In the genomic region with DNA sequence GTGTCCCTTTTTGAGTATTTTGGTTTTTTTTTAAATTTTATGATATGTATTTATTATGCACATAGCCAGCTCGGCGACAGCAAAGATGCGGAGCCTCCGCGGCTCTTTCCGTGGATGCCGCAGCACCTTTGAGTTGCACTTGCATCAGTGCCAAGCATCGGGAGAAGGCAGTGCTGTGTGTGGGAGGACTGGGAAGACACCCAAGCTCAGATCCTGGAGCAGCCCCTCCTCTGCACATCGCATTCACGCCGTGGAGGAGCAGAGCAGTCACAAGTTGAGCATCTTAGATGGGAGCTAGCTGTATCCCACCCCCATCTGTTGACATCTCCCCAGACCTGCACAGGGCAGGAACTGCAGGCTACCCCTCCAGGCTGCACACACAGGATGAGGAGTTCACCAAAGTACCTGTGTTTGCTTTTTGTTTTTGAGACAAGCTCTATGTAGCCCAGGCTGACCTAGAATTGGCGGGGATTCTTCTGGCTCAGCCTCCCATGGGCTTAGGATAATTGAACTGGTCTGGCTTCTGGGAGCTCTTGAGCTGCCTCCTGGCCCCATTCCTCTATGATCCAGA, we compare ENCODE assay signal across 9 mouse cellular contexts. TPM values are rescaled to one million over a fixed set of nuclear protein-coding genes. Genes with fewer than 3 reads are reported as not detected.
DNase-seq lines count a peak whose midpoint lies in the region.
"Had no signal": no experiment of that assay in that cellular context is flagged by ENCODE, and none has a peak within 500 bp of the region (broad histone marks: within the 10 kb centered on the region; RNA-seq: fewer than 3 reads in every experiment).

No protein-coding gene starts in this region.

- intact Hi-C loops in heart, postnatal 25 days (cut with DNase I) = no loop called here

- DNase-seq in heart, postnatal 4 days = peak; percentile 44
- DNase-seq in heart, postnatal 25 days (ENCODE audit: low spot score) = no peak
- DNase-seq in cerebellum, adult 9-10 months = peak; percentile 62
- peak; percentile 74 to 87 for DNase-seq in layer of hippocampus, adult 18-20 months (ENCODE audit: low spot score in 2 of 2)
- peak; percentile 91 to 93 for DNase-seq in right cerebral cortex, postnatal 10 days (ENCODE audit: low spot score in 2 of 2)
- DNase-seq in embryo, embryonic 10 days (ENCODE audit: low spot score) = no peak
- no peak for DNase-seq in embryo, embryonic 11 days
- no peak for DNase-seq in ovary, adult 18-20 months (ENCODE audit: low spot score)
- DNase-seq: kidney, postnatal 25 days had no signal

RNA-seq across cellular contexts. Expression of a gene that starts 15.7 kb away (rescaled TPM):
- total RNA-seq in heart, postnatal 4 days (2021) = 1 to 10 TPM; 2.0 to 2.7 TPM
- total RNA-seq in heart, postnatal 25 days (2021) = 1 to 10 TPM; 4.8 to 7.8 TPM
- total RNA-seq in layer of hippocampus, adult 18-20 months (2021) = 1 to 10 TPM; 6.8 to 7.1 TPM

RNA-seq across cellular contexts. Expression of a gene that starts 38.0 kb away (rescaled TPM):
- 10 to 100 TPM; 19.6 to 20.2 TPM for total RNA-seq in heart, postnatal 4 days (2021)
- 10 to 100 TPM; 11.5 to 12.9 TPM for total RNA-seq in heart, postnatal 25 days (2021)
- 10 to 100 TPM; 11.0 to 11.3 TPM for total RNA-seq in layer of hippocampus, adult 18-20 months (2021)

RNA-seq across cellular contexts. Expression of a gene that starts 43.4 kb away (rescaled TPM):
- total RNA-seq in heart, postnatal 4 days (2021) = 100 to 1,000 TPM; 117 to 120 TPM
- total RNA-seq in heart, postnatal 25 days (2021) = 10 to 100 TPM; 85.3 to 86.5 TPM
- total RNA-seq in layer of hippocampus, adult 18-20 months (2021) = 10 to 100 TPM; 80.7 to 84.1 TPM

RNA-seq across cellular contexts. Expression of a gene that starts 43.5 kb away (rescaled TPM):
- 100 to 1,000 TPM; 178 to 180 TPM for total RNA-seq in heart, postnatal 4 days (2021)
- total RNA-seq in heart, postnatal 25 days (2021) = 100 to 1,000 TPM; 265 to 324 TPM
- 100 to 1,000 TPM; 486 to 498 TPM for total RNA-seq in layer of hippocampus, adult 18-20 months (2021)

Comparison
In these comparisons a context has a peak if more than half of its experiments do, and no peak if none do; other contexts are left out.
1. DNase-seq: peak in heart, postnatal 4 days (single experiment), cerebellum, adult 9-10 months (single experiment), layer of hippocampus, adult 18-20 months (2 of 2) and right cerebral cortex, postnatal 10 days (2 of 2); none in heart, postnatal 25 days (single experiment), embryo, embryonic 10 days (single experiment), embryo, embryonic 11 days (single experiment) and ovary, adult 18-20 months (single experiment).